Mouse (Mus musculus) adrenal gland, adult 8-10 months (tissue): Measurements from ENCODE around the gene Anapc2. TPM values are rescaled to one million over a fixed set of nuclear protein-coding genes. Genes with fewer than 3 reads are reported as not detected.
"Not testable (repeated sequence)": the region's sequence is repeated elsewhere in the genome, so short reads cannot be mapped to it uniquely, and the experiment has no call there.

Experiments used
- DNase-seq: peaks from one replicate; pipeline ENCODE4 v3.0.0; 2022
- total RNA-seq, 4 experiments: library from RNA; stranded (reverse); gene quantifications; 2 replicates each; pipeline ENCODE4 v1.2.4; 2022

The Anapc2 gene
- total RNA-seq, 4 experiments from 2014 or later, result 94.6 to 118 (median 102) TPM

- peak; percentile 77 for DNase-seq
Measured at GRCm38 (mm10) chr2:25240723-25241437, 31.4 kb upstream of the Anapc2 start.

DNA sequence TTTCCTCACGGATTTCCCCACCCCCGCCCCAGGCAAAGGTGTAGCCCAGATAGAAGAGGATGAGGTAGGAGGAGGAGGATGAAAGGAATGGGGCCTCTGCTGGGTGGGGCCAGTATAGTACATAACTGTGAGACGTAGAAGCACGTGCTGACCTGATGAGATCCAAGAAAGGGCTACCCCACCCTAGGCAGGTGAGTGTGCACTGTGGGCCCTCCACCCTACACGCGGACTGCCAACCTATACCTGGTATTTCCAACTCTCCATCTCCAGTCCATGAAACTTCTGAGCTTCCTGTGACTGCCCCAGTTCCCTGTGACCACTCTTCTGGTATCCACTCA lies 30.9 kb upstream of the Anapc2 start:
- no peak for DNase-seq

DNA sequence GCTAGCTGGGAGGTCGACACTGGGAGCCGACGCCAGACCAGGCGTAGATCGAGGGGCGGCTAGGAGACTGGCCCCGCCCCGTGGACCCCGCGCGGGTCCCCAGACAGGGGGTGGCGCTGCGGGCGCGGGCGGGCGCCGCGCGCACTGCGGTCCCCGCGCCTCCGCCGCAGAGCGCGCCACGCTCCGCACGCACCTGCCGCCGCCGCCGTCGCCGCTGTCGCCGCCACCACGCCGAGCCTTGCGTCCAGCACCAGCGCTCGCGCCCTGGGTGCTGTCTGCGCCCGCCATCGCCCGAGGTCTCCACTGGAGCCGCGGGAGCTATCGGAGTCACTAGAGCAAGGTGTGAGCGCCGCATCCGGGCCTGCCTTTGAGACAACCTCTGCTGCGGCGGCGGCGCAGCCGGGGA lies 30.2 kb upstream of the Anapc2 start, which contains the start of the genes Rnf208 and Cysrt1:
TSS of gene Rnf208 (plus strand) at position 155 of the 406 bp plus-strand sequence.
TSS of gene Cysrt1 (minus strand) at position 352 of the 406 bp plus-strand sequence.
- no peak for DNase-seq

DNA sequence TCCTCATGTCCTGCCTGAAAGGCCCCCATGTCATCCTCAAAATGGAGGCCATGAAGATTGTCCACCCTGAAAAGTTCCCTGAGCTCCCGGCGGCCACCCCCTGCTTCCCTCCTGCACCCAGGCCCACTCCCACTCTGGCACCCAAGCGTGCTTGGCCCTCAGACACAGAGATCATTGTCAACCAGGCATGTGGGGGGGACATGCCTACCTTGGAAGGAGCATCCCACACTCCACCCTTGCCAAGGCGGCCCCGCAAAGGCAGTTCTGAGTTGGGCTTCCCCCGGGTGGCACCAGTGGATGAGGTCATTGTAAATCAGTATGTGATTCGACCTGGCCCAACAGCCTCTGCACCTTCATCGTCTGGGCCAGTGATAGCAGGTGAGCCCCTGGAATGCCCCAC lies 28.9 kb upstream of the Anapc2 start:
- no peak for DNase-seq

GRCm38 (mm10) chr2:25244144-25244543 lies 28.1 kb upstream of the Anapc2 start:
- no peak for DNase-seq

GRCm38 (mm10) chr2:25246183-25247072 lies 25.9 kb upstream of the Anapc2 start, which contains the start of gene AL732309.1:
Gene AL732309.1, minus strand, starts transcription at chr2:25246863.
- no peak for DNase-seq

- DNase-seq, result no peak
Measured at GRCm38 (mm10) chr2:25252331-25252730, 19.9 kb upstream of the Anapc2 start.

GRCm38 (mm10) chr2:25255284-25255779 lies 16.9 kb upstream of the Anapc2 start, which contains the start of gene Tmem203:
Gene Tmem203, plus strand, starts transcription at chr2:25255439.
- DNase-seq, result peak; percentile 76

- DNase-seq, result not testable (repeated sequence)
Measured at GRCm38 (mm10) chr2:25256443-25257109, 15.7 kb upstream of the Anapc2 start.

- not testable (repeated sequence) for DNase-seq
Measured at GRCm38 (mm10) chr2:25257250-25257649, 15.0 kb upstream of the Anapc2 start.

- no peak for DNase-seq
Measured at GRCm38 (mm10) chr2:25258887-25259286, 13.4 kb upstream of the Anapc2 start.

DNA sequence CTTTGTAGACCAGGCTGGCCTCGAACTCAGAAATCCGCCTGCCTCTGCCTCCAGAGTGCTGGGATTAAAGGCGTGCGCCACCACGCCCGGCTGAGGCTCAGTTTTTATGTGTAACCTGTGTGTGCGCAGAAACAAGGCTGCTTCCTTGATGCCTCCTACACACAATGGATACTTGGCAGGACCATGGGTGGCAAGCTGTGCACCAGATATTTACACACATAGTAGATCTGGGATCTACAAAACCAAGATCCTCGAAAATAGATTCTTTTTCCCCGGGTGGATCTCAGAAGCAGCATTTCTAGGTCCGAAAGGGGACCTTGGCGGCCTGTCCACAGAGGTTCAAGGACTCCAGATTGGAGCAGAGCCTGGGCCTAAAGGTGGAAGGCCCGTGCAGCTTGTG lies 10.4 kb upstream of the Anapc2 start:
- no peak for DNase-seq

GRCm38 (mm10) chr2:25262291-25262767 lies 9.9 kb upstream of the Anapc2 start, which contains the start of gene Tprn:
Gene Tprn, plus strand, starts transcription at chr2:25262618.
- peak; percentile 95 for DNase-seq

GRCm38 (mm10) chr2:25262795-25263622 lies 9.3 kb upstream of the Anapc2 start:
- DNase-seq, result no peak

GRCm38 (mm10) chr2:25263623-25264285 lies 8.5 kb upstream of the Anapc2 start:
- no peak for DNase-seq

DNA sequence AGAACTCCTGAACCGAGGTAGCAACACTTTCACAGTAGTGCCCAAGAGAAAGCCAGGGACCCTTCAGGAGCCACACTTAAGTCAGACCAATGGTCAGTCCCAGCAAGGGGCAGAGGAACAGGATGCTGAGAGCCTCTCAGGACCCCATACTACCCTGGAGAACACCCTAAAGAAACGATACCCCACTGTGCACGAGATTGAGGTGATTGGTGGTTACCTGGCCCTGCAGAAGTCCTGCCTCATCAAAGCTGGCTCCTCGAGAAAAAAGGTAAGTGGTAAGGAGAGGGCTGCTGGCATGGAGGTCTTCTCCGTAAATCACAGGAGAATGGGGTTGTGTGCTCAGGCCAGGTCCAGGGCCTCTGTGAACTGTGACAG lies 8.0 kb upstream of the Anapc2 start:
- no peak for DNase-seq

- DNase-seq, result no peak
Measured at GRCm38 (mm10) chr2:25264851-25265250, 7.4 kb upstream of the Anapc2 start.

- DNase-seq, result no peak
Measured at GRCm38 (mm10) chr2:25265897-25266656, 6.2 kb upstream of the Anapc2 start.

DNA sequence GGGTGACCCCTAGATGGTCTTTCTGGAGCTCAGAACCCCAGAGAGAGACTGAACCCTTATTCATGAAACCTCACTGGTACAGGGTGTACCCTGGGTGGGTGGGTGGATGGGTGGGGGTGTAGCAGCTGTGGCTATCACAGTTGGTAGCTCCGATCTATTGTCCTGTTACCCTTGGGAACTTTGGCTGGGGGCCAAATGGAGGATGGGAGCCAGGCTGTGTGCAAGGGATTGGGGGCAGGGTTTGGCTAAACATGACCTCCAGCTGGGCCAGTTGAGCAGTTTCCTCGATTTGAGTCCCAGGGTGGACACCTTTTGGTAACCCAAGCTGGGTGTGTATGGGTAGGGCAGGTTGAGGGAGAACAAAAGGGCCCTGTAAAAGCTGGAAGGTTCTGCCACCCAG lies 5.6 kb upstream of the Anapc2 start:
- DNase-seq, result no peak

DNA sequence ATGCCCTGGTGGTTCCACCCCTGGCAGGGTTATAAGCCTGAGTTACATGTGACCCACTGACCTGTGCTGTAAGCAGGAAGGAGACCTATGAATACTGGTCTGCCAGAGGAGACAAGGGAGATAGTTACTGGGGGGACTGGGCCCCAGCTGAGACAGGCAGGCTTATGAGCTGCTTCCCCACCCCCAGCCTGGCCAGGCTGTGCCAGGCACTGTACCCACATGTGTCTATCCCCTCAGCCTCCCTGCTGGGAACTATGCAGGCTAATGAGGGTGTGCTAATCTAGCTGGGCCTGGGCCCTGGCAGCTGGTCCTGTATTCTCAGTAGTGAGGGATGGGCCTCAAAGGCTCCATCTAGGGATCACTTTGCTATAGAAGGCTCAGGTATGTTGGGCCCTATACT lies 5.0 kb upstream of the Anapc2 start:
- no peak for DNase-seq
